Mouse (Mus musculus): ENCODE results near the gene Kcnk3. TPM values are rescaled to one million over a fixed set of nuclear protein-coding genes. Genes with fewer than 3 reads are reported as not detected.

Kcnk3 gene
- polyA plus RNA-seq, 1 experiment: 85.5 TPM

- Histone ChIP-seq H3K4me1 (ENCODE audit: control insufficient read depth, insufficient read depth, low read length) (peaks cover 11% of the 10 kb centered on the region), H3K4me3 (replicated peaks; ENCODE audit: extremely low read depth, low read depth, low read length) (no peak overlapping the region)
- TF ChIP-seq POLR2A (IDR thresholded peaks at IDR 0.05; ENCODE audit: borderline replicate concordance, extremely low read depth, low read depth, low read length) (no peak), CTCF (IDR thresholded peaks at IDR 0.05; ENCODE audit: insufficient read depth, low read length) (no peak)
- DNase-seq: no peak
- 33% methylated on average over 10 of the region's 10 CpGs for WGBS
Observed at GRCm38 (mm10) chr5:30622841-30623185, 34.8 kb downstream of the Kcnk3 start.

DNA sequence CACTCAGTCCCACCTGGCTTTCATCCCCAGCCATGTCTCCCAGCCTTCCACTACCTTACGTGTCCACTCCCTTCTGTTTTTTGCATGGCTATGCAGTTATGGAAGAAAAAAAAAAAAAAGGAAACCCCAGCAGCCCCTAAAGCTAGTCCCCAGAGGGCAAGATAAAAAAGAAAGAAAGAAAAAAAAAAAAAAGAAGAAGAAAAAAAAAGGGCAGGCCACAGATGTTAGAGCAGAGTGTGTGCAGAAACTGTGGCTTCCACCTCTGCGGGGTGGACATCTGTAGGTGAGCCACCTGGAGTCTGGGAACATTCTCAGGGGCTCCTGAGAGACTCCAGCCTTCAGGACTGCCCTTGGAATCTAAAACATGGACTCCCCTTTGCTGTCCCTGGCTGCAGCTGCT is 35.4 kb downstream of the Kcnk3 start:
- DNase-seq: no peak
- 78% methylated on average over 2 of the region's 2 CpGs for WGBS
- Histone ChIP-seq H3K4me1 (ENCODE audit: control insufficient read depth, insufficient read depth, low read length) (peaks cover 7% of the 10 kb centered on the region), H3K4me3 (replicated peaks; ENCODE audit: extremely low read depth, low read depth, low read length) (no peak overlapping the region)
- TF ChIP-seq POLR2A (IDR thresholded peaks at IDR 0.05; ENCODE audit: borderline replicate concordance, extremely low read depth, low read depth, low read length) (no peak), CTCF (IDR thresholded peaks at IDR 0.05; ENCODE audit: insufficient read depth, low read length) (no peak)

GRCm38 (mm10) chr5:30624311-30624710 is 36.3 kb downstream of the Kcnk3 start:
- TF ChIP-seq CTCF (IDR thresholded peaks at IDR 0.05; ENCODE audit: insufficient read depth, low read length) (no peak), POLR2A (IDR thresholded peaks at IDR 0.05; ENCODE audit: borderline replicate concordance, extremely low read depth, low read depth, low read length) (no peak)
- 65% methylated on average over 1 of the region's 1 CpGs for WGBS
- H3K4me1 ChIP-seq (ENCODE audit: control insufficient read depth, insufficient read depth, low read length): peaks cover 7% of the 10 kb centered on the region
- no peak for DNase-seq
- no peak overlapping the region for H3K4me3 ChIP-seq (replicated peaks; ENCODE audit: extremely low read depth, low read depth, low read length)

- Histone ChIP-seq H3K4me3 (replicated peaks; ENCODE audit: extremely low read depth, low read depth, low read length) (no peak overlapping the region), H3K4me1 (ENCODE audit: control insufficient read depth, insufficient read depth, low read length) (peaks cover 7% of the 10 kb centered on the region)
- TF ChIP-seq POLR2A (IDR thresholded peaks at IDR 0.05; ENCODE audit: borderline replicate concordance, extremely low read depth, low read depth, low read length): no peak
- TF ChIP-seq CTCF (IDR thresholded peaks at IDR 0.05; ENCODE audit: insufficient read depth, low read length): no peak
- no peak for DNase-seq
- 33% methylated on average over 4 of the region's 4 CpGs for WGBS
Observed at GRCm38 (mm10) chr5:30624908-30625307, 36.9 kb downstream of the Kcnk3 start.

GRCm38 (mm10) chr5:30625379-30625778 is 37.4 kb downstream of the Kcnk3 start:
- TF ChIP-seq POLR2A (IDR thresholded peaks at IDR 0.05; ENCODE audit: borderline replicate concordance, extremely low read depth, low read depth, low read length): no peak
- no peak for TF ChIP-seq CTCF (IDR thresholded peaks at IDR 0.05; ENCODE audit: insufficient read depth, low read length)
- Histone ChIP-seq H3K4me1 (ENCODE audit: control insufficient read depth, insufficient read depth, low read length) (peaks cover 7% of the 10 kb centered on the region), H3K4me3 (replicated peaks; ENCODE audit: extremely low read depth, low read depth, low read length) (no peak overlapping the region)
- DNase-seq: no peak
- WGBS: 57% methylated on average over 3 of the region's 3 CpGs

- 70% methylated on average over 8 of the region's 8 CpGs for WGBS
- no peak overlapping the region for H3K4me3 ChIP-seq (replicated peaks; ENCODE audit: extremely low read depth, low read depth, low read length)
- TF ChIP-seq POLR2A (IDR thresholded peaks at IDR 0.05; ENCODE audit: borderline replicate concordance, extremely low read depth, low read depth, low read length) (no peak), CTCF (IDR thresholded peaks at IDR 0.05; ENCODE audit: insufficient read depth, low read length) (no peak)
- H3K4me1 ChIP-seq (ENCODE audit: control insufficient read depth, insufficient read depth, low read length): peaks cover 7% of the 10 kb centered on the region
- no peak for DNase-seq
Observed at GRCm38 (mm10) chr5:30626331-30627105, 38.5 kb downstream of the Kcnk3 start.

GRCm38 (mm10) chr5:30628511-30628910 is 40.5 kb downstream of the Kcnk3 start:
- WGBS: 70% methylated on average over 3 of the region's 3 CpGs
- DNase-seq: no peak
- TF ChIP-seq POLR2A (IDR thresholded peaks at IDR 0.05; ENCODE audit: borderline replicate concordance, extremely low read depth, low read depth, low read length) (no peak), CTCF (IDR thresholded peaks at IDR 0.05; ENCODE audit: insufficient read depth, low read length) (no peak)

DNA sequence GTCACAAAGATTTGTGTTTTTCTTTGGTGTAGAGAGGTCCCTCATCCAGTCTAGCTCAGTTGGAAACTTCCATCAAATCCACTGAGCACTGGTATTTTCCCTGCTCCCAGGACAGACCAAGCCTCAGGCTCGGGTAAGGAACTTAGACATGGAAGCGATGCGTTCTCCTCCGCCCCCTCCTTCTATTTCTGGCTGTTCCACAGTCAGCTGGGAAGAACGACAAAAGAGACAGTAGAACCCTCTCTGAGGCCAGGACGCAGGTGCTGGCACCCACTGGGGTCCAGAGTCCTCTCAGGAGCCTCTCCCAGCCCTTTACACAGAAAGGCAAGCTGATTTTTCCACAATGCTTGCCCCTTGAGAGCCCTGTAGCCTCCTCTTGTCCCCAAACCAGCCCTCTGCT is 42.4 kb downstream of the Kcnk3 start:
- 66% methylated on average over 6 of the region's 6 CpGs for WGBS
- DNase-seq: no peak
- TF ChIP-seq CTCF (IDR thresholded peaks at IDR 0.05; ENCODE audit: insufficient read depth, low read length) (no peak), POLR2A (IDR thresholded peaks at IDR 0.05; ENCODE audit: borderline replicate concordance, extremely low read depth, low read depth, low read length) (no peak)
- Histone ChIP-seq H3K4me1 (ENCODE audit: control insufficient read depth, insufficient read depth, low read length) (no peaks in the 10 kb centered on the region), H3K4me3 (replicated peaks; ENCODE audit: extremely low read depth, low read depth, low read length) (no peak overlapping the region)

More at GRCm38 (mm10) chr5:30628511-30628910, 40.5 kb downstream of the Kcnk3 start:
- Histone ChIP-seq H3K4me1 (ENCODE audit: control insufficient read depth, insufficient read depth, low read length) (no peaks in the 10 kb centered on the region), H3K4me3 (replicated peaks; ENCODE audit: extremely low read depth, low read depth, low read length) (no peak overlapping the region)

DNA sequence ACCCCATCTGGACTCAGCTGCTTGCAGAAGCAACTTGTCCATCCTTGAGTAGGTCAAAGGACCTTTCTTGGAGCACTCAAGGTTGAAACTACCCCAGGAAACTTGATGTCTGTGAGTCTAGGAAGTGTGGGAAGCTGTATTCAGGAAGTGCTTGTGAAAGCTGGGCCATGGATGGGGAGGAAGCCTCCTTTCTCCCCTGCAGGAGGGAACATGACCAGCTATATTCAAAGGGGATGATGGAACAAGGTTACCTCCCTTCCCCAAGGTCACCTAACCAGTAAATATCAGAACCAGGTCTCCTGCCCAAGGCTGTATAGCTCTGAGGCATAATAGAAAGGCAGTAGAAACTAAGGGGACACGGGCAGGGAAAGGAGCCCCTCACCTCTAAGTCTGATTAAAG is 44.2 kb downstream of the Kcnk3 start:
- Histone ChIP-seq H3K4me3 (replicated peaks; ENCODE audit: extremely low read depth, low read depth, low read length) (no peak overlapping the region), H3K4me1 (ENCODE audit: control insufficient read depth, insufficient read depth, low read length) (no peaks in the 10 kb centered on the region)
- no peak for DNase-seq
- TF ChIP-seq CTCF (IDR thresholded peaks at IDR 0.05; ENCODE audit: insufficient read depth, low read length) (no peak), POLR2A (IDR thresholded peaks at IDR 0.05; ENCODE audit: borderline replicate concordance, extremely low read depth, low read depth, low read length) (no peak)
- WGBS: 71% methylated on average over 1 of the region's 1 CpGs

DNA sequence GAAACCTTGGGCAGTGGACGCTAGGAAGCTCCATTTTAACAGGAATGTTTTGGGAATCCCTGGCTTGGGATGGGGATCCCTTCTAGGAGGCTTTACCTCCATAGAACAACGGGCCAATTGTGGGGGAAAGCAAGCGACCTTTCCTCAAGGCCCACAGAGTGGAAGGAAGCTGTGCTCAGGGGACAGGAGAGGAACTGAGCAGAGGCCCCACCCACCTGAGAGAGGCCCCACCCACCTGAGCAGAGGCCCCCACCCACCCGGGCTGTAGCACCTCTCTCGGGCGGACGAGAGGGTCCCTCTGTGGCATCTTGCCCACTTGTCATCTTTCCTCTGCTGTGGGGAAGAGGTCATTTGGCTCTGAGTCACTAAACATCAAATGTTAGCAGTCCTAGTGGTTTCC is 49.0 kb downstream of the Kcnk3 start:
- DNase-seq: no peak
- Histone ChIP-seq H3K4me1 (ENCODE audit: control insufficient read depth, insufficient read depth, low read length) (no peaks in the 10 kb centered on the region), H3K4me3 (replicated peaks; ENCODE audit: extremely low read depth, low read depth, low read length) (no peak overlapping the region)
- TF ChIP-seq CTCF (IDR thresholded peaks at IDR 0.05; ENCODE audit: insufficient read depth, low read length) (no peak), POLR2A (IDR thresholded peaks at IDR 0.05; ENCODE audit: borderline replicate concordance, extremely low read depth, low read depth, low read length) (no peak)
- 26% methylated on average over 7 of the region's 7 CpGs for WGBS

Data from lung, adult 2 months (tissue).